In genomic region chr12:84907627-84908480, GRCm38 (mm10) we compare ENCODE assay signal across 8 mouse cellular contexts. TPM values are rescaled to one million over a fixed set of nuclear protein-coding genes. Genes with fewer than 3 reads are reported as not detected.
DNase-seq lines count a peak whose midpoint lies in the region; ATAC-seq and TF ChIP-seq lines count a peak whose summit lies in the region.

No protein-coding gene starts in this region.

- no peaks in the 10 kb centered on the region for H3K9me3 ChIP-seq in kidney, embryonic 15.5 days (replicated peaks)
- H3K9me3 ChIP-seq in heart, embryonic 12.5 days (replicated peaks): no peaks in the 10 kb centered on the region

- no peak for TF ChIP-seq CTCF in kidney, adult 2 months (conservative IDR thresholded peaks at IDR 0.05; ENCODE audit: insufficient read depth, insufficient read length, low read depth, low read length)

- no peak for TF ChIP-seq POLR2A in kidney, adult 2 months (IDR thresholded peaks at IDR 0.05; ENCODE audit: low read depth, low read length)

- H3K4me3 ChIP-seq in kidney, adult 2 months (ENCODE audit: insufficient read depth, low read depth, low read length): no peak overlapping the region
- no peak overlapping the region for H3K4me3 ChIP-seq in kidney, embryonic 15.5 days (replicated peaks)
- H3K4me3 ChIP-seq in heart, embryonic 12.5 days: no peak overlapping the region

- H3K27me3 ChIP-seq in kidney, adult 2 months (replicated peaks; ENCODE audit: control insufficient read depth, insufficient read depth, low read length): no peaks in the 10 kb centered on the region
- no peaks in the 10 kb centered on the region for H3K27me3 ChIP-seq in kidney, embryonic 15.5 days
- no peaks in the 10 kb centered on the region for H3K27me3 ChIP-seq in heart, embryonic 12.5 days (replicated peaks)

- 55% methylated on average over 10 of the region's 10 CpGs for WGBS in kidney, adult 2 months
- WGBS in kidney, embryonic 15.5 days: 60% methylated on average over 10 of the region's 10 CpGs
- 53% methylated on average over 10 of the region's 10 CpGs for WGBS in heart, embryonic 12.5 days

- H3K36me3 ChIP-seq in kidney, adult 2 months (ENCODE audit: control insufficient read depth, insufficient read depth, low read length): no peaks in the 10 kb centered on the region
- H3K36me3 ChIP-seq in kidney, embryonic 15.5 days: no peaks in the 10 kb centered on the region
- H3K36me3 ChIP-seq in heart, embryonic 12.5 days: no peaks in the 10 kb centered on the region

- no peaks in the 10 kb centered on the region for H3K4me1 ChIP-seq in kidney, adult 2 months (ENCODE audit: control insufficient read depth, insufficient read depth, low read length)
- 0 out of 2 replicates have a peak, but pooled peaks cover 4% of the 10 kb centered on the region for H3K4me1 ChIP-seq in kidney, embryonic 15.5 days
- peaks cover 22% of the 10 kb centered on the region for H3K4me1 ChIP-seq in heart, embryonic 12.5 days (replicated peaks)

- H3K9ac ChIP-seq in kidney, embryonic 15.5 days: no peak overlapping the region
- no peak overlapping the region for H3K9ac ChIP-seq in heart, embryonic 12.5 days

- intact Hi-C loops in left cerebral cortex, postnatal 14 days (cut with DNase I): no loop called here

- H3K27ac ChIP-seq in kidney, adult 2 months (ENCODE audit: insufficient read depth, low read depth, low read length): no peak overlapping the region
- H3K27ac ChIP-seq in kidney, embryonic 15.5 days: no peak overlapping the region
- peak overlapping the region; percentile 18; the same call in 1 of the 2 replicates for H3K27ac ChIP-seq in heart, embryonic 12.5 days (ENCODE audit: poor library complexity, severe bottlenecking)

- no peak overlapping the region for H3K4me2 ChIP-seq in kidney, embryonic 15.5 days
- no peak overlapping the region for H3K4me2 ChIP-seq in heart, embryonic 12.5 days

- ATAC-seq in kidney, embryonic 15.5 days (replicated peaks; ENCODE audit: low FRiP score): no peak
- ATAC-seq in heart, embryonic 12.5 days (ENCODE audit: insufficient number of reproducible peaks, low FRiP score): peak; percentile 36; the same call in 1 of the 2 replicates

- peak; percentile 5 for DNase-seq in kidney, adult 2 months
- peak; percentile 94 to 96 for DNase-seq in cerebellum, postnatal 10 days
- peak; percentile 72 for DNase-seq in lung, postnatal 10 days
- no peak for DNase-seq in liver
- DNase-seq in left cerebral cortex, postnatal 14 days (ENCODE audit: low spot score in 2 of 2): no peak
- no peak for DNase-seq in urinary bladder, adult 2 months (ENCODE audit: low spot score)

RNA-seq across cellular contexts. Expression of gene Ltbp2, which starts 31.5 kb away (rescaled TPM):
- polyA plus RNA-seq in kidney, adult 2 months (2012; rRNA removed): 1.5 and 2.2 TPM in 2 replicates
- 0.50 and 0.62 TPM in 2 replicates for polyA plus RNA-seq in kidney, embryonic 15.5 days (2015; fragmentation: Nextera tagmentation; extraction: Ambion mirVana)
- 0.50 and 0.68 TPM in 2 replicates for polyA plus RNA-seq in heart, embryonic 12.5 days (2016; fragmentation: Nextera tagmentation; extraction: Ambion mirVana)
- 1 to 10 TPM; 1.1 to 1.2 TPM for total RNA-seq in left cerebral cortex, postnatal 14 days (2021)
- polyA plus RNA-seq in urinary bladder, adult 2 months (2012; rRNA removed): 0.99 and 1.7 TPM in 2 replicates

Comparison
In these comparisons a context has a peak if more than half of its experiments do, and no peak if none do; other contexts are left out.
1. DNase-seq: peak in kidney, adult 2 months (single experiment), cerebellum, postnatal 10 days (2 of 2) and lung, postnatal 10 days (single experiment); none in liver (single experiment), left cerebral cortex, postnatal 14 days (0 of 2) and urinary bladder, adult 2 months (single experiment).